Mouse (Mus musculus) lung, embryonic 14.5 days (tissue): ENCODE data around the gene Tshz2. TPM values are rescaled to one million over a fixed set of nuclear protein-coding genes. Genes with fewer than 3 reads are reported as not detected.
A peak's percentile ranks its signal among the peaks of the same experiment; 100 is the strongest.

ENCODE experiments used
- ATAC-seq: fragments of 200-750 bp; cut with Nextera tagmentation; 2 replicates; pipeline ENCODE4 v1.8.0; 2017; ENCODE audit warnings: mild to moderate bottlenecking, moderate TSS enrichment, moderate library complexity; ENCODE audit not compliant: insufficient read depth
- DNase-seq: peaks from one replicate; pipeline ENCODE4 v3.0.0-alpha.2; 2015
- H3K27ac ChIP-seq: fragments of 300-500 bp; sonication (generic); 2 replicates; pipeline ENCODE4 v1.5.1; 2014; ENCODE audit warnings: low read depth, mild to moderate bottlenecking, moderate library complexity
- H3K27me3 ChIP-seq: fragments of 300-500 bp; sonication (generic); 2 replicates; pipeline ENCODE4 v1.6.1; 2014; ENCODE audit warnings: low read length, control low read depth; ENCODE audit not compliant: insufficient read depth
- H3K36me3 ChIP-seq: fragments of 300-500 bp; sonication (generic); 2 replicates; pipeline ENCODE4 v1.6.1; 2014; ENCODE audit warnings: control low read depth; ENCODE audit not compliant: insufficient read depth
- H3K4me1 ChIP-seq: fragments of 300-500 bp; sonication (generic); 2 replicates; pipeline ENCODE4 v1.6.1; 2014; ENCODE audit warnings: antibody characterized with exemption, control low read depth; ENCODE audit not compliant: insufficient read depth
- H3K4me2 ChIP-seq: fragments of 300-500 bp; sonication (generic); 2 replicates; pipeline ENCODE4 v1.6.1; 2014; ENCODE audit warnings: mild to moderate bottlenecking
- H3K4me3 ChIP-seq: fragments of 300-500 bp; sonication (generic); 2 replicates; pipeline ENCODE4 v1.5.1; 2014; ENCODE audit warnings: low read depth, low read length
- H3K9ac ChIP-seq: fragments of 300-500 bp; sonication (generic); 2 replicates; pipeline ENCODE4 v1.6.1; 2014
- H3K9me3 ChIP-seq: fragments of 300-500 bp; sonication (generic); 2 replicates; pipeline ENCODE4 v1.6.1; 2016; ENCODE audit warnings: low read depth, low read length, control low read depth
- CTCF ChIP-seq: IDR thresholded peaks from 2 replicates; pipeline ENCODE4 v1.5.1; 2016; ENCODE audit warnings: antibody characterized with exemption, low read depth
- WGBS: fragments of 180-500 bp; shearing (Covaris S2); extraction: QIAGEN DNeasy Blood & Tissue Kit; methylation state at CpG from one replicate; pipeline ENCODE4 v1.1.7; 2014; 5-methylcytosine and 5-hydroxymethylcytosine counted together
- polyA plus RNA-seq: library from polyadenylated mRNA; unstranded; fragments of >200 nt; fragmentation: Nextera tagmentation; extraction: Ambion mirVana; gene quantifications from 2 replicates; pipeline ENCODE4 v1.2.1, GENCODE M21; 2014

The Tshz2 gene
- polyA plus RNA-seq, 1 experiment from 2014 or later: 8.9 TPM

DNA sequence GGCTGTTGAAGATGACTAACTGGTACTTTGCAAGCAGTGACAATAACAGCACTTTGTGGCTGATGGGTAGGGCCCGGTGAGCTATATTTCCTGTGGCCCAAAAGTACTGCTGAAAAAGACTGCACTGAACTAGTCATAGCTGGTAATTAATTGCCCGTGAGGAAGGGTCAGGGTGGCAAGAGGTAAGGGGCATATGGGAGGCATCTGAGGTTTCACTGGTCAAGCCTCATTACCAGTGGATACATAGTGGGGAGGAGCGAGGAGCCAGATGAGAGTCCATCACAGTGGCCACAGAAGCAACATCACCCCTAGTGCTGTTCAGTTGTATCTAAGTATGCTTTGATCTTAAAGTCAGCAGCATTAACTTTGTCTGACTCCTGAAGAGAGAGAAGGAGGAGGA is 2.7 kb upstream of the Tshz2 start:
- Histone ChIP-seq H3K4me3 (no peak overlapping the region), H3K9ac (no peak overlapping the region), H3K4me2 (no peak overlapping the region), H3K4me1 (no peaks in the 10 kb centered on the region), H3K27ac (no peak overlapping the region), H3K36me3 (no peaks in the 10 kb centered on the region), H3K27me3 (no peaks in the 10 kb centered on the region), H3K9me3 (no peaks in the 10 kb centered on the region)
- no peak for TF ChIP-seq CTCF
- 76% methylated on average over 3 of the region's 3 CpGs for WGBS
- ATAC-seq (no peak), DNase-seq (no peak)

DNA sequence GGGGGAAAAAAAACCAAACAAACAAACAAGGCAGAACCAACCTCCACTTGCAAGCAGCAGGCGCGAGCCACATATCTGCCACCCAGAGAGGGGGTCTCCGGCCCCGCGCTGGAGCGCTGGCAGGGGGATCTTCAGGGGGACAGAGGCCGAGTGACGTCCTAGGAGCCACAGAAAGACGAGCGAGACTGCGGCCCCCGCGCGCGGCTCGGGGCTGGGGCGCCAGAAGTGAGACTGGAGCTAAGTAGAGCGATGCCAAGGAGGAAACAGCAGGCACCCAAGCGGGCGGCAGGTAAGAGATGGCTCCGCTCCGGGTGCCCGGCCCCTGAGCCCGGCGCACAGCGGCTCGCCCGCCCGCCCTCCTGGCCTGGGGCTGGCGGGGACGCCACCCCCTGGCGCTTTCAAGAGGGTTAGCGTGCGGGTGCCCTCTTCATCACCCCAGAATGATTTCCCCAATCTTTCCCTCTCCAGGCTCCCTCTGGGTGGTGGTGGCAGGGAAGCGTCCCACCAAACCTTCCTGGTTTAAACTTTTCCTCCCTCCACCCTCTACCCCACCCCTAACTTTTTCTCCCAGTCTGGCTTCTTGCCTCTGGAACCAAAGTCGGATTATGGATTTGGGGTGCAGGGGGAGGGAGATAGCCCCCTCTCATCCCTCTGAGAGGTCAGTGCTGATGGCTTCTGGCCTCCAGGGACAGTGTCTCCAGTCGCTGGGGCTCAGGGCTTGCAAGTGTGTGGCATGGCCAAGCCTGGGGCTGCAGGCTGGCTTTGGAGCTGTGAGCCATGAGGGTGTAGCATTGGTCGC is 877 bp downstream of the Tshz2 start:
- under 1% methylated on average over 37 of the region's 38 CpGs for WGBS
- peak; percentile 60 for DNase-seq

DNA sequence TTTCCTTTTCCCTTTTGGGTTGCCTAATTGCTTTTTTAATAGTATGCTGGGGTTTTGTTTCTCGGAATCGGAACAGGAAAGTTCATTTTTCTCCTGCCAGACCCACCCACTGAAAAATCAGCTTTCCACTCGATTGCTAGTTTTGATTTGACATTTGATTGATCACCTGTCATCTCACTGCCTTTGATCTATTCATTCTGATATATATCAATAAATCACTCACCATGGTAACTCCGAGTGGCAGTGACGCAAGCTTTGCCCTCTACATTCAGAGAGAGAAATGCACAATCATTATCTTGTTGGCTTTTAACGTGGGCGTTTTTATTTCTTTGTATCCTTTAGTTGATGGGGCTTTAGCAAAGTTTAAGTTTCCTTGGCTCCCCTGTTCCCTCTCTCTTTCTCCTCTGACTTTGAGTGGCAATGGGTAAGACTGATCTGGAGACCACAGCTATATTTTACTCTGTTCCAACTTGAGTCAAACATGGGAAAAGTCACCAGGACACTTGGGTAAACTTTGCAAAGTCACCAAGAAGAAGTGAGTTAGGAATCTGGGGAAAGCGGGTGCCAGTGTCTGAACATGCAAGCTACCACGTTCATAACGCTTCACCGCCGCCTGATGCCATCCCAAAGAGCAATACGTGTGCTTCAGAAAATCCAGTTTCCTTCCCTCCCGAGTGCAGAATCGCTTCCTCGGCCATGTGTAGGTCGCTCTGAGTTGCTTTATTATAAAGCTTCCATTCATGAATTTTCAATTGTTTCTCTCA is 2.0 kb downstream of the Tshz2 start:
- H3K9me3 ChIP-seq: no peaks in the 10 kb centered on the region
- no peak for ATAC-seq
- H3K36me3 ChIP-seq: no peaks in the 10 kb centered on the region
- WGBS: 17% methylated on average over 17 of the region's 17 CpGs
- TF ChIP-seq CTCF: no peak
- 0 out of 2 replicates have a peak, but pooled peaks cover 7% of the 10 kb centered on the region for H3K4me1 ChIP-seq
- peak overlapping the region; percentile 93 for H3K27ac ChIP-seq
- peak overlapping the region; percentile 59 for H3K4me3 ChIP-seq
- peak overlapping the region; percentile 92 for H3K9ac ChIP-seq
- peak; percentile 58 for DNase-seq
- H3K27me3 ChIP-seq: no peaks in the 10 kb centered on the region
- peak overlapping the region; percentile 87 for H3K4me2 ChIP-seq

More for the DNA sequence above, 877 bp downstream of the Tshz2 start:
- ATAC-seq: 0 out of 2 replicates have a peak, but pooled peaks have one; percentile 9
- Histone ChIP-seq H3K36me3 (no peaks in the 10 kb centered on the region), H3K27me3 (no peaks in the 10 kb centered on the region), H3K4me3 (peak overlapping the region; percentile 59), H3K27ac (peak overlapping the region; percentile 93), H3K4me1 (0 out of 2 replicates have a peak, but pooled peaks cover 7% of the 10 kb centered on the region), H3K4me2 (peak overlapping the region; percentile 87), H3K9ac (peak overlapping the region; percentile 92), H3K9me3 (no peaks in the 10 kb centered on the region)
- TF ChIP-seq CTCF: no peak

DNA sequence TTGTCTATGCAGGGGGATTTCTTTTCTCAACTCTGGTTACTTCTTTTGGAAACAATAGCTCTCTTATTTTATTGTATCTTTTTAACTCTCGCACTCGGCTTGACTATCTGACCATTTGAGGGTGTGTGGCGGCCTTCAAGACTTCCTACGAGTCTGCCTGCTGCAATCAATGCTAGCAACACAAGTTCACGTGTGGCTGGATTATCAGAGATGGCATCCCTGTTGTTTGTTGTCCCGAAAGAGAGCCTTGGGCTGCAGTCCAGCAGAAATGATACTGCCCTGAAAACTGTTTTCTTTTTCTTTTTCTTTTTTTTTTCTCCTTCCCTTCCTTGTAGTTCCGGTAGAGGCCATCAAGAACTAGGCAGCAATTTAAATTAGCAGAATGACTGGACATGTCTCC is 2.6 kb downstream of the Tshz2 start:
- DNase-seq (peak; percentile 58), ATAC-seq (no peak)
- no peaks in the 10 kb centered on the region for H3K36me3 ChIP-seq
- H3K27ac ChIP-seq: peak overlapping the region; percentile 82
- peak overlapping the region; percentile 92 for H3K9ac ChIP-seq
- TF ChIP-seq CTCF: no peak
- H3K4me2 ChIP-seq: peak overlapping the region; percentile 87
- H3K4me1 ChIP-seq: peaks cover 7% of the 10 kb centered on the region; the same call in 1 of the 2 replicates
- 22% methylated on average over 7 of the region's 7 CpGs for WGBS
- H3K4me3 ChIP-seq: peak overlapping the region; percentile 59
- H3K27me3 ChIP-seq: no peaks in the 10 kb centered on the region
- H3K9me3 ChIP-seq: no peaks in the 10 kb centered on the region

DNA sequence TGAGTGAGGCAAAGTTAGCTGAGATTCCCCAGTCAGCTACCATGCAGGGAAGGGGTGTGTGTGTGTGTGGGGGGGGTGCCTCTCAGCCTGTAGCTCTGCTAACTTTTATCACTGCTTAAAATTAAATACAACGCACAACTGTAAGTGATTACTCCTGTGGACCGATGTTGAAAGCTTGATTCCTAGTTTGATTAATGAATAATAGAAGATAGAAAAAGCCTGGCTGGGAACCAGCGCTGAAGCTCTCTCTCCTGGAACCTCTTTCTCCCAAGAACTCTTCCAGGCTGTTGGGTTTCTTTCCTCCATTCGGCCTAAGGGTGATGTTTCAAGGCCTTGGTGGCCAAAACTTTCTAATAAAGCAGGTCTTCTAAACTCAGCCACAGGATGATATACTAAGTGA is 3.6 kb downstream of the Tshz2 start:
- Histone ChIP-seq H3K9me3 (no peaks in the 10 kb centered on the region), H3K4me1 (peaks cover 7% of the 10 kb centered on the region; the same call in 1 of the 2 replicates), H3K36me3 (no peaks in the 10 kb centered on the region), H3K27ac (peak overlapping the region; percentile 56; the same call in 1 of the 2 replicates), H3K27me3 (no peaks in the 10 kb centered on the region), H3K4me2 (peak overlapping the region; percentile 87), H3K9ac (peak overlapping the region; percentile 27), H3K4me3 (peak overlapping the region; percentile 59)
- DNase-seq (no peak), ATAC-seq (no peak)
- WGBS: 18% methylated on average over 4 of the region's 4 CpGs
- no peak for TF ChIP-seq CTCF

DNA sequence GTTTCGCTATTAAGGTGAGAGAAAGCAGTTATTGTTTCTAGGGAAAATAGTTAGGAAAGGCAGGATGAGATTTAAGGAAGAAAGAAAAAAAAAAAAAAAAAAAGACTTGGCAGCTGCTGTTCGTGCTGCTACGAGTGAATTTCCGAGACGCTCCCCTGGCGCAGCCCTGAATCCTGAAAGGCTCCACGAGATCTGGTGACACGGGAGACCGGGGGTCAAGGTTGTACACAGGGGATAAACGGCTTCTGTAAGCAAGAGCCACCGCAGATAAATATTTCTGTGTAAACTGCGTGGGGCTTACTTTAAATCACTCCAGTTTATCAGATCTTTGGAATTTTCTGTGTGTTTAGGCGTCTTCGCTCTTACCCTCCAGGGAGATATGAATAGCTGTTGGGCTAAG is 8.7 kb downstream of the Tshz2 start:
- no peak for DNase-seq
- no peak overlapping the region for H3K27ac ChIP-seq
- WGBS: 40% methylated on average over 14 of the region's 14 CpGs

DNA sequence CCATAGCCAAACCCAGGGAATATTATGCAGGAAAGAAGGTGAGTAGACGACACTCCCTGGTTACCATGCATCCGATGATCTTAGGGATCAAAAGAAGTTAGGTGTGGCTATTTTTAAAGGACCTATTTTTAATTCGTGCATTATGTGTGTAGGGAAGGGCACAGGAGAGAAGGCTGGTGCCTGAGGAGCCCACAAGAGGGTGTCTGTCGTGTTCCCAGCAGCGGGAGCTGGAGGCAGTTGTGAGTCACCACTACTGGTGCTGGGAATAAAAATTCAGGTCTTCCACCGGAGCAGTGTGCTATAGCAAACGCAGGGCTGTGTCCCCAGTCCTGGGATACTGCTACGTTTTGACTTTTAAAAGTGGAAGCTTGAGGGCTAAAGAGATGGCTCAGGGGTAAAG is 9.6 kb downstream of the Tshz2 start:
- Histone ChIP-seq H3K9me3 (no peaks in the 10 kb centered on the region), H3K27ac (no peak overlapping the region), H3K4me3 (no peak overlapping the region), H3K36me3 (no peaks in the 10 kb centered on the region), H3K27me3 (no peaks in the 10 kb centered on the region), H3K4me2 (no peak overlapping the region), H3K4me1 (peaks cover 5% of the 10 kb centered on the region; the same call in 1 of the 2 replicates), H3K9ac (no peak overlapping the region)
- DNase-seq (no peak), ATAC-seq (no peak)
- TF ChIP-seq CTCF: no peak
- 81% methylated on average over 8 of the region's 8 CpGs for WGBS

More for the DNA sequence above, 8.7 kb downstream of the Tshz2 start:
- peaks cover 7% of the 10 kb centered on the region; the same call in 1 of the 2 replicates for H3K4me1 ChIP-seq
- H3K36me3 ChIP-seq: no peaks in the 10 kb centered on the region
- H3K9ac ChIP-seq: no peak overlapping the region
- no peak overlapping the region for H3K4me3 ChIP-seq
- no peak for TF ChIP-seq CTCF
- peak overlapping the region; percentile 18; the same call in 1 of the 2 replicates for H3K4me2 ChIP-seq
- no peak for ATAC-seq
- H3K27me3 ChIP-seq: no peaks in the 10 kb centered on the region
- H3K9me3 ChIP-seq: no peaks in the 10 kb centered on the region
